Mouse (Mus musculus) T-helper 2 cell (primary cell): ENCODE measurements at regions not wholly inside any gene's neighbourhood (a gene's known extent, or its start where the extent isn't known, plus 50 kb on each side); places are given as distances from the start of the nearest gene placed in this dataset.

Experiments
- in situ Hi-C: fragments of 300-600 bp; cut with MboI, MseI; formaldehyde crosslinking; loops from one replicate; pipeline ENCODE4 v1.15.1; 2025; ENCODE audit warnings: high pct_unique_total_duplicates

GRCm38 (mm10) chr15:87476862-87477490 lies 67.1 kb upstream of the Fam19a5 start:
- in situ Hi-C loops = no loop called here

- in situ Hi-C loops = no loop called here
These were observed 63.3 kb upstream of the Fam19a5 start for GRCm38 (mm10) chr15:87480758-87481157.
